Mouse (Mus musculus) gonadal fat pad, adult 2 months (tissue): ENCODE data around the gene Plgrkt. TPM values are rescaled to one million over a fixed set of nuclear protein-coding genes. Genes with fewer than 3 reads are reported as not detected.

ENCODE experiments used
- polyA plus RNA-seq: library from polyadenylated mRNA; depleted of rRNA; stranded (reverse); fragments of >200 nt; gene quantifications from 2 replicates; pipeline ENCODE4 v1.2.3, GENCODE M21; 2012; rRNA removed

Gene Plgrkt
- polyA plus RNA-seq, 1 experiment = 54.3 TPM

Other genes starting within 250 kb of the Plgrkt start
- gene Jak2, start 115.6 kb downstream of the Plgrkt start, polyA plus RNA-seq = 11.7 and 13.4 TPM in 2 replicates
- gene Insl6, start 42.0 kb downstream of the Plgrkt start, polyA plus RNA-seq = 22.0 and 26.9 TPM in 2 replicates
- not detected in 2 replicates for gene Rln1, start 32.7 kb downstream of the Plgrkt start, polyA plus RNA-seq
- gene Cd274, start 65 bp upstream of the Plgrkt start, polyA plus RNA-seq = 5.6 and 7.4 TPM in 2 replicates
- 0.11 TPM in 1 of 2 replicates, not detected in the other for gene Pdcd1lg2, start 43.5 kb upstream of the Plgrkt start, polyA plus RNA-seq
- 16.9 and 17.6 TPM in 2 replicates for gene Ric1, start 154.9 kb upstream of the Plgrkt start, polyA plus RNA-seq